Mouse (Mus musculus) embryo, embryonic 10.5 days (tissue): ENCODE measurements around the gene Mphosph9.
A peak's percentile ranks its signal among the peaks of the same experiment; 100 is the strongest.

Experiments
- DNase-seq: peaks from one replicate; pipeline ENCODE4 v3.0.0-alpha.2; 2015; ENCODE audit warnings: low spot score

Gene Mphosph9

DNA sequence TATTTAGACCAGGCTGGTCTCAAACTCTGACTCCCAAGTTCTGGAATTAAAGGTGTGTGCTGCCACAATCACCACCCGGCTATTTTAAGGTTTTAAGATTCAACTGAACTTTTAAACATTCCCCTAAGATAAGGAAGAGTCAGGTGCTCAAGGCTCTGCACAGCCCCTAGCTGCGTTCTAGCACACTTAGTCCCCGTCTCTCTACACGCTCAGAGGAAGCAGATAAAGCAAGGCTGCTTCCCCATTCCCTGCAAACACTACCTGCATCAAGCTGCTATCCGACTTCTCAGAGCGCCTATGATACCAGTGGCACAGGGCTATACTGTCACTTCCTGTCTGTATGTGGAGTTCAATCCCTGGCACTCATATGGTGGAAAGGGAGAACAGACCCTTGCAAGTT lies 60.1 kb downstream of the Mphosph9 start:
- DNase-seq = no peak

DNA sequence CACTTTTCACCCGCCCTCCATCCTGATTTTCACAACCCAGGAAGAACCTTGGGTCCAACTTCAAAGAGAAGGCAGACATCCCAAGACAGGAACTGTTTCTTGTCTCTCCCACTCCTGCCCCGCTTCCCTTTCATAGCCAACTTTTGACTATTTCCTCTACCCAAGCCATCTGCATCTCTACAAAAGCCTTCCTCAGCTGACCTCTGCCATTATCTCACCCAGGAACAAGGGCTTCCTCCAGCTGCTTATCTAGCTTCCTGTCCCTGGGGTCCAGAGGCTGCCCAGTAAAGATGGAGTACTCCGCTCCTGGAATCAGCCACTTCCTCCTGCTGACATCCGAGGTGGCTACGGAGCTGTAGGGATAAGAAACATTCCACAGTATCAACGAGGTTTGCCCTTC lies 61.0 kb downstream of the Mphosph9 start:
- no peak for DNase-seq

DNA sequence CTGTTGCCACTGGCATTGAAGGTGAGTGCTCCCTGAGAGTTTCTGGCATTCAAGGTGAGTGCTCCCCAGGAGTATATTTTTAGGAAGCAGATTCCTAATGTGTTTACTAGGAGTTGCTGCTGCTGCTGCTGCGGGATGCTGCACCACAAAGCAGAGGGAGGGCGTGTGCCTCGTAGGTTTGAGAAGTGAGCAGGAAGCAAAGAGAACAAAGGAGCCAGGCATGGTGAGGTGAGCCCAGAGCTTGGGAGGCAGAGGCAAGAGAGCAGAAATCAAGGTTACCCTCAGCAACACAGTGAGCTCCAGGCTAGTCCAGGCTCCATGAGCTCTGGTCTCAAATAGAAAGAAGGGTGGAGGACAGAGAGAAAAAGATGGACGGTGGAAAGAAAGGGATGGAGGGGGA lies 64.5 kb downstream of the Mphosph9 start:
- DNase-seq = no peak

DNA sequence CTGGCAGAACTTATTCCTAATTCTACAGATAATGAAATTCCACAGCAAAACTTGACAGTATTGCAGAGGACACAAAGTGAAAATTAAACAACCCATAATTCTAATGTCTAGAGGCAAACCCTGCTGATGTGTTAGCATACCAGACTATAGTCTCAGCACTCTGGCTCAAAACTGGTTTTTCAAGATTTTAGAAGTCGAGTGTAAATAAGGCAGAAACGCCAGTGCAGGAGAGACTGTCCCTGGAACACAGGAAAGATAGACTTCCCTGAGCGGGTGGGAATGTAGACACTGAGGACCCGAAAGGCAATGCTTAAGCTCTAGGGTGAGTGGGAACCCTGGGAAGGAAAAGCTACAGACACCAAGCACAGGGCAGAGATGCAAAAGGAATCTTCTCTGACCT lies 65.7 kb downstream of the Mphosph9 start:
- DNase-seq = no peak

DNA sequence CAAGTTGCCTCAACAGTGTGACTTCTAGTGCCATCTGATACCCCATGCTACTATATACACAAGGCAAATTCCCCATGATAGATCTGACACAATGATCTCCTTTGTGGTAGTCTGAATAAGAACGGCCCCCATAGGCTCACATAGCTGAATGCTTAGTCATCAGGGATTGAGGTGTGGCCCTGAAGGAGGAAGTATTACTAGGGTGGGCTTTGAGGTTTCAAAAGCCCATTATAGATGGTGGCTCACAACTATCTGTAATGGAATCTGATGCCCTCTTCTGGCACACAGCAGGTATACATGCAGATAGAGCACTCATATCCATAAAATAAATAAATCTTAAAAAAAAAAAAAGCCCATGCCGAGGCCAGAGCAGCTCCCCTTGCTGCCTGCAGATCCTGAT lies 68.6 kb downstream of the Mphosph9 start:
- DNase-seq = no peak

DNA sequence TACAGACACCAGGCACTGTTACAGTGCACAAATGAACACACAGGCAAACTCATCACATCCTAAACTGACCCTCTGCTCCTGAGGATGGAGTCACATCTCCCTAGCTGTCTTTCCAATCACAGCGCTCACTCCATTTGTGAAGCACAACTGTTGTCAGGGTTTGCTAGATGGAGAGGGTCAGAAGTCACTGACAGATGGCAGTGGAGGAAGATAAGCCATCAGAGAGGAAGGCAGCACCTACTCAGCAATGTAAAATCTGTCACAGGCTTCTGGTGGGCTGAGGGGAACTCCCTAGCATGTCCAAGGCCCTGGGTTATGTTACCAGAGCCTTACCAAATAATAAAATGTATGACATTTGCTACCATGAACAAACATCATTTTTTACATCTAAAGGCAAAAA lies 69.7 kb downstream of the Mphosph9 start:
- no peak for DNase-seq

DNA sequence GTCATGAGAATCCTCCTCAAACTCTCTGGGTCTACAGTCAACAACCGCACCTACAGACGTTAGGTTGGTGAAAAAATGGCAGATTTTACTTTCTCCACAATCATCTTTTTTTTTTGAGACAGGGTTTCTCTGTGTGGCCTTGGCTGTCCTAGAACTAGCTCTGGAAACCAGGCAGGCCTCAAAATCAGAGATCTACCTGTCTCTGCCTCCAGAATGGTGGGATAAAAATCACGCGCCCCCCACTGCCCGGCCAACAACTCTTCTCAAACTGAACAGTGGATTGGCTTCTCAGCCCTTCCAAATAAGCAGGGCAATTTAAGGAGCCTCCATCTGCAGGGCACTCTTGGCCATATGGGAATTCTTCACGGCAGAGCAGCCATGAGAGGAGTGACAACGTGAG lies 72.6 kb downstream of the Mphosph9 start:
- DNase-seq = no peak

DNA sequence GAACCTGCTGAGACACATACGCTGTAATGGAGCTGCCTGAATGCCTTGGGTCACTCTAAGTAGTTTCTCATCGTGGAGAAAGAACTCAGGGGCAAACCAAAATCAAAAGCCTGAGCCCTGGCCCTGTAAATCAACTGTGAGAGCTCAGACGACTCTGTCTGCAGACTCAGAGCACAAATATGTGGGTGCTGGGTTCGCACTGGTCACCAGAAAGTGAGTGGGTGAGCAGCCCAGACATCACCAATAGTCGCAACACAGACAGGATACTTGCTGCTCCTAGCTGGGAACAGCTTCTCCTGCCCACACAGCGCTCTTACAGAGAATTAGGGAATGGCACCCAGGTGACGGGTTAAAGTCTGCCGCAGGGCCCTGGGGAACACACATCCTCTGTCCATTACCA lies 74.2 kb downstream of the Mphosph9 start:
- no peak for DNase-seq

DNA sequence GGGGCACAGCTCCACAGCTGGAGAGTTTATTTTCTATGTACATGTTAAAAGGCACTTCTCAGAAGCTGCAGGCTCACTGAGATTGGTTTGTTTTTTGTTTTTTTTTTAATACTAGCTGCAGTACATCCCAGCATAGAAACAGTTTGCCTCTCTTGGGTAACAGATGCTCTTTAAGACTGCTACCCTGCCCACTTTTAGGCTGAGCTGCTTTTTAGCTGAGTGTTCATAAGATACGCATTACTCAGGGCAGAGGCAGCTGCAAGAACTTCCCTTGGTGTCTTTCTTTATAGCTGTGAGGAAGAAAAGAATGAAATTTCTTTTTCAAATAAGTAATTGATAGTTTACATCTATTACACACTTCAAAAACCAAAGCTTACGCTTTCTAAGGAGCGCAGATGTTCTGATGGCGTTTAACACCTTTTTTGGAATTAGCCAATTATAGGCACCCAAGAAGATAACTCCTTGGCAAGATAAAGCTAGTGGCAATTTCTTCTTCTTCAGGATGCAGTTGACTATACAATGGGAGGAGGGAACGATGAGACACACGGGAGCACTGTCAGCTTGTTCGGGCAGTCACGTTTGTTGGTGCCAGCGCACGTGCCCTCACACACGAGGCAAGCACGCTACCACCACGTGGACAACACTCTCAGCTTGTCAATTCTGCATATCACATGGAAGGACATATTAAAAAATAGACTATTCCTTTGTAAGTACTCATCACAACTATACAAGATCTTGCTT lies 75.0 kb downstream of the Mphosph9 start:
- DNase-seq = no peak

DNA sequence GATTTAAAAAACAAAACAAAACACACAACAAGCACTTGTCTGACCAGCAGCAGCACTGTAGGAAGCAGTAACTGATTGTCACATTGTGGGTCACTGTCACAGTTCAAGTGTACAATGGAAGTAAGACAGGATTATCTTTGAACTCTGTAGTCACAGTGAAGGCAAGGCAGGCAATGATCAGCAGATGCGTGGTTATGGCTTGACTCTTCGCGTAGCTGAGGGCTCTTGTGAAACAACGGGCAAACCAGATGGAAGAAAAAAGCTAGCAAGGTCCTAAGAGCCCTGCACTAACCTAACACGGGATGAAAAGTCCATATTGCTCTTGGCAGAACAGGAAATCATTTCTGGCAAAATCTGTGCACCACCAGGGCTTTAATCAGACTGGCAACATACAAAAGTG lies 76.7 kb downstream of the Mphosph9 start:
- DNase-seq = no peak

DNA sequence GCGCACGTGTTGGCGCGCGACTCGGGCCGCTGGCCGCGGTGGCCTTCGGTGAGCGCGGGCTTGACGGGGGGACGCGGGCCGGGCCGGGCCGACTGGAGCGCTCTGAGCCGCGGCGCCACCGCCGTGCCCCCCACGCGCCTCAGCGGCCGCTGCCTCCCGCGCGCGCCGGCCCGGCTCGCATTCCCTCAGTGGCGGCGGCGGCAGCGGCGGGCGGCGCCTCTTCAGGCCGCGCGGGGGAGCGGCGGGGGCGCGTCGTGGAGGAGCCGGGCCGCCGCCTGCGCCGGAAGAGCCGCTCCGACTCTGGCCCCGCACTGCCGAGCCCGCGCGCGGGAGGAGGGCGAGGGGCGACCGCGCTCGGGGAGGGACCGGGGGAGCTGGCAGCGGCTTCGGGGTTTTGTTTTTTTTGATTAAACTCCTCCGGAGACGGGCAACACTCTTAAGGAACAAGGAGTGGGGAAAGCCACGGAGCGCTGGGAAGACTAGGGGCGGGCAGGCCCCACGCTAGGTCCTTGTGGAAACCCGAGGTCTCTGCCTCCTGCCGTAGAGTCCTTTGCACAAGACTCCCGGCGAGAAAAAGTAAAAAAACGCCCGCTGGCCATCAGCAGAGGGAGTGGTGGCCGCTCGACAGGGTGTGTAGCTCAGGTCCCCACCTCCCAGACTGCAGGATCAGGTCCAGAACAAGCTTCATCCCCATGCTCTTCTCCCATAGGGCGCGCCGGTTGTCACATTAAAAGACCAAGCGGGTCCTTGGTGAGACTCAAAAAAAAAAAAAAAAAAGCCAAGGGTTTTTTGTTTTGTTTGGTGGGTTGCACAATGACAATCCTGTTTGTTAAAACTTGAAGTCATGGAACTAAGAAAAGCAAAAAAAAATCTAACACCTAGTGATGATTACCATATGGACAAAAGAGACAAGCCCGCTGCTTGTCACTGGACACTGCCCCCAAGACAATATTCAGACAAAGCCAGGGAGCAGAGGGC lies 77.9 kb downstream of the Mphosph9 start, which contains the start of gene Pitpnm2:
TSS of gene Pitpnm2 (minus strand) at position 147 of the 978 bp plus-strand sequence.
- DNase-seq = peak; percentile 66

DNA sequence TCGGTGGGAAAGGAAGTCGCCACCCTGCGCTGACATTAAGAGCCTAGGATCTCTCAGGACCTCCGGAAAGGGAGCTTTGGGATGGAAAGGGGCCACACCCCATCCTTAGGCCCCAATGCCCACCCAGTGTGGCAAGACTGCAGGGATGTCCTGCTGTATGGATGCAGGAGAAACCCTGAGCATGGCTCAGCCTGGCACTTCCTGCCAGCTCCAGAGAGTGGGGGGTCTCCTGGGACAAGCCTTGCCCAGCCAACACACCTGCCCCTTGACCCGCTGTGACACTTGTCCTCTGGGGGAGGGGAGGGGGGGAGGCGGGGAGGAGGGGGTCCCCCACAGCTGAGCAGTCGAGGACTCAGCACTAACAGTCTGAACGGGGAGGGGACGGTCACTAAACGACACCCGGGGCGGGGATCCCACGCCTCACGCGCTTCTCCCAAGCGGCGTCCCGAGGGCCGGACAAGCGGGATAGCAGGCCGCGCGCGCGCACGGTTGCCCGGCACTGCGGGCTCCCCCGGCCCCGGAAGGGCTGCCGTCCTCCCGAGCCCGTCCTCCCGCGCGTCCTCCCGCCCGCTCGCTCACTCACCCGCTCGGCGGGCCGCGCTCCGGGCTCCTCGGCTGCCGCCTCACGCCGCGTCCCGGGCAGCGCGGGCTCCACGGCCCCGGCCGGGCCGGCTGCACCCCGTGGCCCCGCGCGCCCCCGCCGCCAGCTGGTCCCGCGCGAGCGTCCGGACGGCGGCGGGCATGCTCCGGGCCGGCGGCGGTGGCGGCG lies 78.7 kb downstream of the Mphosph9 start:
- DNase-seq = peak; percentile 61

DNA sequence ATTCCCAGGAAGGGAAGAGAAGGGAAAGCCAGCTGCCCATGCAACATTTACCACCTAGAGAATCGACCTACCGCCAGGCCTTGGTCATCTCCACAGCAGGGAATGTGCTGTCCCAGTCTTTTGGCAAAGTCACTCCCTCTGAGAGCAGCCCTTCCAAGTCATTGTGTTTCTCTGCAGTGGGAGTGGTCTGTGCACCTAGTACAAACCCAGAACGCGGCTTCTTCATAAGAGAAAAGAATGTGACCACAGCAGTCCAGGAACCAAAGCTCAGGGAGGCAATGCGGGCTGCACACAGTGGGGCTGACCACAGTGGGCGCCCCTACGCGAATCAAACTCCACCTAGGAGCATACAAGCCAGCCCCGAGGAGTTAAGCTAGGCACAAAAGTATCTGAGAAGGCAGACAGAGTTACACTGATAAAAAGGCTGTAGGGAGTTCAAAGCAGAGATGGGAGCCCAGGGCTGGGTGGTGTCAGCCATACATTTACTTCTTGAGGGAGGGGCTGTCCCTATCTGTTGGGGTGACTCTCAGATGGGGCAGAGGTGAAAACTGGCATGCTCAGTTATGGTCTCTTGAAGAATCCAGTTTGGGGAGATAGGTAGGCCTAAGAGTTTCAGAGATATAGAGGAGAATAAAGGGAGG lies 79.7 kb downstream of the Mphosph9 start:
- peak; percentile 35 for DNase-seq

DNA sequence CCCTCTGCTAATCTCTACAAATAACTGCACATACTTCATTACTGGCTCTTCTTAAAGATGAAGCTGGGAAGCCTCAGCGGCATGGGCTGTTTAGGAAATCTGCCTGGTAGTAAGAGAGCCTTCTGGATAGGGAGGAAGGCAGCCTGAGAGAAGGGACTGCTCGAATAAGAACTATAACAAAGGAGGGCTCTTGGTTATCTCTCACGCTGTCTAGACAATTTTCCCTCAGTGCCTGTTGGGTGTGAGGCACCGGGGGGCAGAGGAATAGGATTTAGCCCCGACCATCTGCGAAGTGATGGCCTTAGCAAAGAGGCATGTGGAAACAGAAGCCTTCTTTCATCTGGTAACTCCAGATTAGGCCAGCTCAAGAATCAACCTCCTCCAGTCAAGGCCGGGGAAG lies 80.5 kb downstream of the Mphosph9 start:
- no peak for DNase-seq

DNA sequence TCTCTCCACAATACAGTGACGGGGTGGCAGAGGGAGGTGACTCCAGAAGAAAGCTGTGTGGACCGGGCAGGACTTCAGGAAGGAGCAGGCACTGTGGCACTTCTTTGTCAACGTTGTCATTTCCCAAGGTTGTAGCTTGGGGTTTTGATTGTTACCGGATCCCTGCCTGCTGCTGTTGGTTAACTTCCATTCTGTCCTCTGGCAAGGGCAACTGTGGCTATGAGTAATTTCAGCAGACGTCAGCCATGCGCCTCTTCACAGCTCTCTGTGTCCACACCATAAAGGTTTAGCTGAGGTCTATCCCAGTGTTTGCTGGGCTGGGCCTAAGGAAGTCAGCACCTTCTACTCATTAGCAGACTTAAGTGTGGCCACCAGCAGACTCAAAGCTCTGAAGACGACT lies 82.9 kb downstream of the Mphosph9 start:
- no peak for DNase-seq

DNA sequence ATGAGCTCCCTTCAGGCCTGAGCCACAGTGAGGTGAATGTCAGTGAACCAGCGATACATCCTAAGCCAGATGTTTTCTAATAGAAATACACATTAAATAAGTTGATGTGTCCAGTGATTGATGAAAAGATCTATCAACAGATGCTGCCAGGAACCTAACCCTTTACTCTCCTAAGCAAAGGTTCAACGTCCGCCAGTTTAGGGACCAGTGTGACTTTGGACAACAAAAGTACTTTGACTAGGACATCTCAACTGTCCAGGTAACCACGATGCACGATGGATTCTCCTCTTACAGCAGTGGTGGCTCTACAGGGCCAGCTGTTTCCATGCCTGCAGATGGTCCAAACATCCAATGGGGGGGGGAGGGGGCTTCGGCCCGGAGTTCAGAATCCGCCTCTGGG lies 83.3 kb downstream of the Mphosph9 start:
- DNase-seq = no peak

DNA sequence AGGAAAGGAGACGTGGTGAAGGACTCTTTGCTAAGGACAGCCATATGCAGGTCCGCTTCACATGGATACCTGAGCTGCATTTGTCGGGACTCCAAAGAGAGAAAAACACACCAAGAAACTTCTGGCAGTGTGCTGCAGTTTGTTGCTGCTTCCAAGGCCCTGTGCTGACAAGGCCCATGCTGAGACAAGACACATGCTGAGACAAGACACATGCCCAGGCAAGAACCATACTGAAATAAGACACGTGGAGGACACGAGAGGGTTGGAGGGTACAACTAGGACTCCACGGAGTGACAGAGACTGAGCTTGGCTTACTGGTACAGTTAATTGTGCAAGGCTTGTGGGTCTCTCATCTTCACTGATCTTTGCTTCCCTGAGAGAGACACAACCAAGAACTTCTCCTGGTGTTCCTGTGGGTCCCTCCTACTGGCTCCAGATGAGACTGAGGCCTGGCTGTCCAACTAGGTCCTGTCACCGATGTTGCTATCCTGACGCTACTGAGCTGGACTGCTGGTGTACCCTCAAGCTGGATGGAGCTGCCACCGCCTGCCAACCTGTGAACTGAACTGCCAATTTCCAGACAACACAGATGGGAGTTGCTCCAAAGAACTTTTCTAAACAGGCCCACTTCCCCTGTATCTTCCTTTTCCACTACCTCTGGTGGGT lies 84.4 kb downstream of the Mphosph9 start:
- DNase-seq = no peak

DNA sequence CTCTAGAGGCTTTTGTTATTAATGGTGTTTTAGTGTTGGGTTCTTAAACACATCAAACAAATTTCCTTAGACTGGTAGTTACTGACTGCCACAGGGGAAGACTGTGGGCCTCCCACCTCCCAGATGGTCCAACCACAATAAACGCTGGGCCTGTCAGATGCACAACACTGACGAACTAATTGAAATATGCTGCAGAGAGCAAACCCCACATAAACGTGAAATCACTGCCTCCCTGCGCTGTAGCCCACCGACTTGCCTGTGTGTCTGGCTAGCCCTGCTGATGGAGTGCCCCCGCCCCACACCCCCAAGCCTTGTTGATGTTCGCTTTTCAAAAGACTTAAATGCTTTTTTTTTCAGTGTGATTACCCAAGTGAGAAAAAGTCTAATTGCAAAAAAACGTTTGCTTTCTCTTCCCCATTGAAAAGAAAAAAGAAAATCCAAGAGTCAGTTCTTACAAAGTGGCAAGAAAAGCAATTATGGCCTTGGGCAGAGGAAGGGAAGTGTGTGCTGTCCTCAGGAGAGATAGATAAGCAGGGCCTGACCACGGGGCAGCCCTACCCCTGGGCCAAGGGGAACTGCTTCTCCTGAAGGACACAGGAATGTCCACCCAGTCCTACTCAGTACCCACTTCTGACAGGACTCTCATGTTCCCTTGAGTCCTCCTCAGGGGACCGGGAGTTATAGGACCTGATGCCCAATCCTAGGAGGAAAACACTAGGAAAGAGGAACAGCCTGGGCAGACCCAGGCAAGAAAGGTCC lies 85.9 kb downstream of the Mphosph9 start:
- DNase-seq = no peak

DNA sequence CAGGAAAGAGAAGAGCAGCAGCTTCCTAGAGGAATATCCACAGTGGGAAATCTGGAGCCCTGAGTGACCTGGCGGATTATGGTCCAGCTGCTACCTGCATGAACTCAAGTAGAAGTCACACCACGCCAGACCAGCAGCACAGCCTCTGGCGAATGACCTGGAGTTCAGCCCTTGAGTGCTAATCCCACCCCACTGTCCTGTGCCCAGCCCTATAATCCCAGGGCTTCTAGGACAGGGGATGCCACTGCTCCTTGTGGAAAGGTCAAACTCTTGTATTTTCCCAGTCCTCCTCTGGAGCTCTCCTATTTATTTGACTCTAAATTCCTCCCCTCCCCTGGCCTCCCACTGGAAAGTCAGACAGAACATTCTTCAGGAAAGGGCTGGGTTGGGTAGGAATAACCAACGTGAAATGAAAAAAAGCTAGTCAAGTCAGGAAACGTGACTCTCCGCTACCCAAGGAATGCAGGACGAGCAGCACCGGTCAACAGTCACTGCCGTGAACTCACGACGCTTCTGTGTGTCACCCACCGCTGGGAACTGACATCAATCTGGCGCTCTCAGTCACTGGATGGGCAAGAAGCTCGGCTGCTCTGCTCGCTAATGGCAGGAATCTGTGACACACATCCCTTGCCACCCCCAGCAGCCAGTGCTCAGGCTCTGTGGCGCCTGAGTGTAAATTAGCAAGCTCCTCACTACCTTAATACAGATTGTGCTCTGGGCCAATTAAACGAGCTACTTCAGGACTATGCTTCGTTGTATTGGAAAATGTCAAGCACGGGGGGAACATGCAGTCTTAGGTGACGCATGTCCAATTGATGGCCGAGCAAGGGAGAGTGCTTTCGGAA lies 86.7 kb downstream of the Mphosph9 start:
- DNase-seq = peak; percentile 47

DNA sequence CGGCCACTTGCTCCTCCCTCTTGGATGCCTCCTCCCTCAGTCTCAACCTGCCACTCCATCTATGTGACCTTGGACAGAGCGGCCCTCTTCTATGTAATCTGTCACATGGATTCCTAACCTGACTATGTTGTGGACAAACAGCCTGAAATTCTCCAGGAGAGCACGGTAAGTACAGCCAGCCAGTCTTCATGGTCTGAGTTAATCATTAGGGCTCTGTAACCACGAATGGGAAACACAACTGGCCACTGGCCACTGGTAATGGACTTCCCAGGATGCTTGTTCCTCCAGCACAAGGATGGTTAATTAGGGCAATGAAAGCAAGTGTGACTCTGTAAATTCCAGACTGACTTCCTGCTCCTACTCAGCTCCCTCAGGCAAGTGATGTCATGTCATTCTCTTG lies 91.6 kb downstream of the Mphosph9 start:
- no peak for DNase-seq
